Mouse (Mus musculus): Measurements from ENCODE around the gene Hcn1.
"Not testable (repeated sequence)": the region's sequence is repeated elsewhere in the genome, so short reads cannot be mapped to it uniquely, and the experiment has no call there.

Hcn1 gene

GRCm38 (mm10) chr13:117975382-117975781, 373.3 kb downstream of the Hcn1 start:
- TF ChIP-seq CTCF (conservative IDR thresholded peaks at IDR 0.05; ENCODE audit: low read length) (no peak), POU5F1 (IDR thresholded peaks at IDR 0.05; ENCODE audit: borderline replicate concordance, low read length) (no peak), NANOG (IDR thresholded peaks at IDR 0.05; ENCODE audit: borderline replicate concordance, low read length) (no peak)
- H3K27me3 ChIP-seq (ENCODE audit: insufficient read depth, low read length) = peaks cover 7% of the 10 kb centered on the region; the same call in 1 of the 2 replicates
- H3K9me3 ChIP-seq (ENCODE audit: low read length) = no peaks in the 10 kb centered on the region
- H3K36me3 ChIP-seq (ENCODE audit: insufficient read depth, low read length) = no peaks in the 10 kb centered on the region
- H3K4me3 ChIP-seq (replicated peaks; ENCODE audit: low read length) = peak overlapping the region; percentile 37
- H3K4me1 ChIP-seq (replicated peaks; ENCODE audit: low read depth, low read length) = no peaks in the 10 kb centered on the region; the same call in 1 of the 2 replicates

- peaks cover 7% of the 10 kb centered on the region; the same call in 1 of the 2 replicates for H3K27me3 ChIP-seq (ENCODE audit: insufficient read depth, low read length)
- no peaks in the 10 kb centered on the region for H3K36me3 ChIP-seq (ENCODE audit: insufficient read depth, low read length)
- TF ChIP-seq NANOG (IDR thresholded peaks at IDR 0.05; ENCODE audit: borderline replicate concordance, low read length) (no peak), CTCF (conservative IDR thresholded peaks at IDR 0.05; ENCODE audit: low read length) (no peak), POU5F1 (IDR thresholded peaks at IDR 0.05; ENCODE audit: borderline replicate concordance, low read length) (no peak)
- no peaks in the 10 kb centered on the region for H3K9me3 ChIP-seq (ENCODE audit: low read length)
- peak overlapping the region; percentile 37; the same call in 1 of the 2 replicates for H3K4me3 ChIP-seq (replicated peaks; ENCODE audit: low read length)
- H3K4me1 ChIP-seq (replicated peaks; ENCODE audit: low read depth, low read length) = no peaks in the 10 kb centered on the region; the same call in 1 of the 2 replicates
Measured at GRCm38 (mm10) chr13:117975823-117976222, 373.7 kb downstream of the Hcn1 start.

GRCm38 (mm10) chr13:117984339-117984738, 382.2 kb downstream of the Hcn1 start:
- TF ChIP-seq CTCF (conservative IDR thresholded peaks at IDR 0.05; ENCODE audit: low read length) = no peak
- no peak for TF ChIP-seq POU5F1 (IDR thresholded peaks at IDR 0.05; ENCODE audit: borderline replicate concordance, low read length)
- TF ChIP-seq NANOG (IDR thresholded peaks at IDR 0.05; ENCODE audit: borderline replicate concordance, low read length) = no peak
- no peaks in the 10 kb centered on the region for H3K9me3 ChIP-seq (ENCODE audit: low read length)
- H3K27me3 ChIP-seq (ENCODE audit: insufficient read depth, low read length) = no peaks in the 10 kb centered on the region
- no peaks in the 10 kb centered on the region for H3K4me1 ChIP-seq (replicated peaks; ENCODE audit: low read depth, low read length)
- H3K4me3 ChIP-seq (replicated peaks; ENCODE audit: low read length) = no peak overlapping the region
- H3K36me3 ChIP-seq (ENCODE audit: insufficient read depth, low read length) = no peaks in the 10 kb centered on the region

- Histone ChIP-seq H3K36me3 (ENCODE audit: insufficient read depth, low read length) (no peaks in the 10 kb centered on the region), H3K9me3 (ENCODE audit: low read length) (no peaks in the 10 kb centered on the region), H3K27me3 (ENCODE audit: insufficient read depth, low read length) (no peaks in the 10 kb centered on the region), H3K4me3 (replicated peaks; ENCODE audit: low read length) (no peak overlapping the region), H3K4me1 (replicated peaks; ENCODE audit: low read depth, low read length) (no peaks in the 10 kb centered on the region)
- TF ChIP-seq CTCF (conservative IDR thresholded peaks at IDR 0.05; ENCODE audit: low read length) = no peak
- no peak for TF ChIP-seq NANOG (IDR thresholded peaks at IDR 0.05; ENCODE audit: borderline replicate concordance, low read length)
- no peak for TF ChIP-seq POU5F1 (IDR thresholded peaks at IDR 0.05; ENCODE audit: borderline replicate concordance, low read length)
Measured at GRCm38 (mm10) chr13:117999767-118000488, 397.8 kb downstream of the Hcn1 start.

- H3K36me3 ChIP-seq (ENCODE audit: insufficient read depth, low read length) = no peaks in the 10 kb centered on the region
Measured at GRCm38 (mm10) chr13:118000538-118000937, 398.4 kb downstream of the Hcn1 start.

GRCm38 (mm10) chr13:118021176-118021575, 419.1 kb downstream of the Hcn1 start:
- H3K27me3 ChIP-seq (ENCODE audit: insufficient read depth, low read length) = no peaks in the 10 kb centered on the region
- peaks cover 3% of the 10 kb centered on the region; the same call in 1 of the 2 replicates for H3K9me3 ChIP-seq (ENCODE audit: low read length)
- no peak overlapping the region for H3K4me3 ChIP-seq (replicated peaks; ENCODE audit: low read length)
- no peak for TF ChIP-seq CTCF (conservative IDR thresholded peaks at IDR 0.05; ENCODE audit: low read length)
- TF ChIP-seq NANOG (IDR thresholded peaks at IDR 0.05; ENCODE audit: borderline replicate concordance, low read length) = no peak
- TF ChIP-seq POU5F1 (IDR thresholded peaks at IDR 0.05; ENCODE audit: borderline replicate concordance, low read length) = no peak
- peaks cover 23% of the 10 kb centered on the region for H3K4me1 ChIP-seq (replicated peaks; ENCODE audit: low read depth, low read length)
- H3K36me3 ChIP-seq (ENCODE audit: insufficient read depth, low read length) = no peaks in the 10 kb centered on the region

More at GRCm38 (mm10) chr13:118000538-118000937, 398.4 kb downstream of the Hcn1 start:
- Histone ChIP-seq H3K4me1 (replicated peaks; ENCODE audit: low read depth, low read length) (no peaks in the 10 kb centered on the region), H3K27me3 (ENCODE audit: insufficient read depth, low read length) (no peaks in the 10 kb centered on the region), H3K9me3 (ENCODE audit: low read length) (no peaks in the 10 kb centered on the region), H3K4me3 (replicated peaks; ENCODE audit: low read length) (no peak overlapping the region)
- no peak for TF ChIP-seq POU5F1 (IDR thresholded peaks at IDR 0.05; ENCODE audit: borderline replicate concordance, low read length)
- no peak for TF ChIP-seq NANOG (IDR thresholded peaks at IDR 0.05; ENCODE audit: borderline replicate concordance, low read length)
- TF ChIP-seq CTCF (conservative IDR thresholded peaks at IDR 0.05; ENCODE audit: low read length) = no peak

GRCm38 (mm10) chr13:118022891-118023290, 420.8 kb downstream of the Hcn1 start:
- H3K4me3 ChIP-seq (replicated peaks; ENCODE audit: low read length); H3K27me3 ChIP-seq (ENCODE audit: insufficient read depth, low read length); H3K9me3 ChIP-seq (ENCODE audit: low read length); H3K36me3 ChIP-seq (ENCODE audit: insufficient read depth, low read length): not testable (repeated sequence)
- peaks cover 27% of the 10 kb centered on the region for H3K4me1 ChIP-seq (replicated peaks; ENCODE audit: low read depth, low read length)

GRCm38 (mm10) chr13:118023381-118023780, 421.3 kb downstream of the Hcn1 start:
- Histone ChIP-seq H3K9me3 (ENCODE audit: low read length) (peaks cover 3% of the 10 kb centered on the region; the same call in 1 of the 2 replicates), H3K4me1 (replicated peaks; ENCODE audit: low read depth, low read length) (peaks cover 32% of the 10 kb centered on the region), H3K36me3 (ENCODE audit: insufficient read depth, low read length) (no peaks in the 10 kb centered on the region), H3K27me3 (ENCODE audit: insufficient read depth, low read length) (no peaks in the 10 kb centered on the region), H3K4me3 (replicated peaks; ENCODE audit: low read length) (no peak overlapping the region)
- TF ChIP-seq POU5F1 (IDR thresholded peaks at IDR 0.05; ENCODE audit: borderline replicate concordance, low read length) (no peak), CTCF (conservative IDR thresholded peaks at IDR 0.05; ENCODE audit: low read length) (no peak), NANOG (IDR thresholded peaks at IDR 0.05; ENCODE audit: borderline replicate concordance, low read length) (no peak)

- peaks cover 24% of the 10 kb centered on the region for H3K4me1 ChIP-seq (replicated peaks; ENCODE audit: low read depth, low read length)
- H3K4me3 ChIP-seq (replicated peaks; ENCODE audit: low read length) = no peak overlapping the region
- no peaks in the 10 kb centered on the region for H3K36me3 ChIP-seq (ENCODE audit: insufficient read depth, low read length)
- H3K27me3 ChIP-seq (ENCODE audit: insufficient read depth, low read length) = no peaks in the 10 kb centered on the region
- TF ChIP-seq NANOG (IDR thresholded peaks at IDR 0.05; ENCODE audit: borderline replicate concordance, low read length) (no peak), POU5F1 (IDR thresholded peaks at IDR 0.05; ENCODE audit: borderline replicate concordance, low read length) (no peak), CTCF (conservative IDR thresholded peaks at IDR 0.05; ENCODE audit: low read length) (no peak)
- H3K9me3 ChIP-seq (ENCODE audit: low read length) = peaks cover 3% of the 10 kb centered on the region; the same call in 1 of the 2 replicates
Measured at GRCm38 (mm10) chr13:118026510-118026909, 424.4 kb downstream of the Hcn1 start.

All from E14TG2a.4 (cell line).